Mouse (Mus musculus): ENCODE measurements around the gene Skp1a.

Skp1a gene

DNA sequence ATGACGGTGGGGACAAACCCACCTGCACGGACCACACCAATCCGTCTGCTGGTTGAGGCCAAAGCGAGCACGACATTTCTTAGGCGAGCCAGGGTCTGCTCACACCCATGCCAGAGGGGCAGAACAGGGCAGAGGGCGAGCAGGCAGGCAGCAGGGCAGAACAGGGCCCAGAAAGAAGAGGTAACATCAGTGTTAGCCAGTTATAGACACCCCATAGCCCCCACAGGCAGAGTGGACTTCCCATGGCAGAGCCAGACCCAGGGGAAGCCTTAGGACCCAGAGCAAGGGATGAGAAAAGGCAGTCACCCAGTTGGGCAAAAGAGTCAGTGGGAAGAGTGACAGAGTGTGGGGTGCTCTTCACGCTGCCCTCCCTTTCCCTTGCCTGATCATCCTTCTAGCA is 23.3 kb downstream of the Skp1a start:
- DNase-seq = no peak

DNA sequence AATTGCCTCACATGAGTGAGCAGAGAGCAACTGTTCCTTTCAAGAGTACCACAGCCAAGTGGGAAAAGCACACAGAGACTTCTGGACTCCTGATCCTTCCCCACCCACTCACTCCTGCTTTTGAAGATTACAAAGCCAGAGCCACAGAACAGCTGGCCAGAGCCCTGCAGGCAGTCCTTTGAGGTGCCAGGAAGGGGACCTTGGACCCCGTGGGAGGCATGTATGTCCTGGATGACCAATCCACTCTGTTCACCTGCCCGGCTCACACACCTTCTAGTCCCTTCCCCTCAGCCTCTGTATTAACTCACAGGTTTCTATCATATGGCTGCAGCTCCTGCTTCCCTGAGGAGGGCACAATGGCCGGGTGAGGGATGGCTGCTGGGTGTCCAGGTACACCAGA is 25.6 kb downstream of the Skp1a start:
- DNase-seq = no peak

DNA sequence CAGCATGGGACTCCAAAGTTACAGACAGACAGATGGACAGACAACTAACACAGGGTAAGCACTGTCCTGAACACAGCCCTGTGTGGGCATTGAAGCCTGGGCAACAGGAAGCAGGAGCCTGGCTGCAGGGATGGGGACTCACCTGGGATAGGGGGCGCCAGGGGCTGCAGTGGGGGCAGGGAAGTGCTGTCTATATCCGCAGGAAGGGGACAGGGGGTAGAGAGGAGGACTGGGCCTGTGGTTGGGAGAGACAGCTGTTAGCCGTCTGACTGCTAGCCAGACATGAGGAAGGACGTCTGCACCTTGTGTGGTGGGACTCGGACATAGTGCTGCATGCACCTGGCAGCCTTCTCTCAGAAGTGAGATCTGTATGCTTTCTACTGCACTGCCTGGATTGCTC is 26.9 kb downstream of the Skp1a start:
- no peak for DNase-seq

DNA sequence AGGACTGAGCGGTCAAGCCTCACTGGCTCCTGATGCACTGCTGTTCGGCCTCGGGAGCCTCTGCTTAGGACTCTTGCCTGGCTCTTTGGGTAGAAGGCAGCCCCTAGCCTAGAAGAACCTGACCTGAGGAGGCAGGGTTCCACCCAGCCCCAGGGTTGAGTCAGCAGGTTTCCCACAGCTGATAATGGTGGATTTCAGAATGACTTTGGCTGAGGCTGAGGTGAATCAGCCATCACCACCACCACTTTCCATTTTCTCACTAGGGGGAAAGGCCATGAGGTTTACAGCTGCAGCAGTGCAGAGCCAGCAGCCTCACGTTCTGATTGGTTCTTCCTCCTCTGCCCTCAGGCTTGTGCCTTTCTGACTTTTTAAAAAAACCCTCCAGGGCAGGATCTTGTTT is 29.1 kb downstream of the Skp1a start:
- no peak for DNase-seq

DNA sequence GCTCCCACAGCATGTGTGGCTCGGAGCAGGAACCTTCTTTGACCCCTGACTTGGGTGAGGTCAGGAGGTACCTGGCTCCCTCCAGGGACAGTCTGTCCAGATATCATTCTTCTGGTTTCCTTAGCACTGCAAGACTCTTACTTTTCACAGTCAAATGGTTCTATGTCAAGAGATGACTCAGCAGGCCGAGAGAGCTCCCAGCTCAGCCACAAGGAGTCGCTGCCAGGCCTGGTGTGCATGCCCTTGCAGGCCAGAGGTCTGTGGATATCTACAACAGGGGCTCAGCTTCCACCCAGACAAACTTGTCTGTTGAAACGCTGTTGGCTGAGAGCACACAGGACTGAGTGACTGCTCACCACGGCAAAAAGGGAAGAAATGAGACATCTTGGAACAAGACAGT is 30.1 kb downstream of the Skp1a start:
- no peak for DNase-seq

DNA sequence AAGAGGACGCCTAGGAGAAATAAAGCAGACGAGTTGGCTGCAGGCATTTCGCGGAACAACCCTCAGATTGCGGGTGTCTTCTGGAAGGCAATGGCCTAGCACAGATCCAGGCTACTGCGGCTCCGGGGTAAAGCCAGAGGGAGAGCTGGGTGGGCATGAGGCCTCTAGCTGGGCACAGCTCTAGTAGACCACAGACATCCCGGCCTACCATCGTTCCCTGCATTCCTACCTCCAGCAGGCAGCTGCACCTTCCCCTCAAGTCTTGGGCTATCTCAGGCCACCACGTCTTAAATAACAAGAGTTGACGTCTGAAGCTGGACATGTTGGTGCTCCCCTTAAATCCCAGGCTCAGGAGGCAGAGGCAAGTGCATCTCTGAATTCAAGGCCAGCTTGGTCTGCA is 30.5 kb downstream of the Skp1a start:
- no peak for DNase-seq

DNA sequence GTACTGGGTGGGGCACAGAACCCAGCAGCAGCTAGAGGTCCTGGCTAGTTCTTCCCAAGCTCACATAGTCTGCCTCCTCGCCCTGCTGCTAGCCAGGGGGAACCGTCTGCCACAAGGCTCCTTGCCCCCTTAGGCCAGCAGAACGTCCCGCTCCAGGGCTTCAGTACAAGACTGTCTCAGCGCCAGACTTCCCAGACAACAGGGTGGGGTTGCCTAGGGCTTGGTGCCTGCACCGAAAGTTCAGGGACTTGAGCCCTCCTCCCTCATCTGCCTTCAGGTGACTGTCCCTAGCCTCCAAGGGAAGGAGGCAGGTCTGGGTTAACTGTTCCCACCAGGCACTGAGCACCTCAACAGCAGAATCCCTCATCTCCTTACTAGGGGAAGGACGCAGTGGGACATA is 33.1 kb downstream of the Skp1a start:
- no peak for DNase-seq

DNA sequence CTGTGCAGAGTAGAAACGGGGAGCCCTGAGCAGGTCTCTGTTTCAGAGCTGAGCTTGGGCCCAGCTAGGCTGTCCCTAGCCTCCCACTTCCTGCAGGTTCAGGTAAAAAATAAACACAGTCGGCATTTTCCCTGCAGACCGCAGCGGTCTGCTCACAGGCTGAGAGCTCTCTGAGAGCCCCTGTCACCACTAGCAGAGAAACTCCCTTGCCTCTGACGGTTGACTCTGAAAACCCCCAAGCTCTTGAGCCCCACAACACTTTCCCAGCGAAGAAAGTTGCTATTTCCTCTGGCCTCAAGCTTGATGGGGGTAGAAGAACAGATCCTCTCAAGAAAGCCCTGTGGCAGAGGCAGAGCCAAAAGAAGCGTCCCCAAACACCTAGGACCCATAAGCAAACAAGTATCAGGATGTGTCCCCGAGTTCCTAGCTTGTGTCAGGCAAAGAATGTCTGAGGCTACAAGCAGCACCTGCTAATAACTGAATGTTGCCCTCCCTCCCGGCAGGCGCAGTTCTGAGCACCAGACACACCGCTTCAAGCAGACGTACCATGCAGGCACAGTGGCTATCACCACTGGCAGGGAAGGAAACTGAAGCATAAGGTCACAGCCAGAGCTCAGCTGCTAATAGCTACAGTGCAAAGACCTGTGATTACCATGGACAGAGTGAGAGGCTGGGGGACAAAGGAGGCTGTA is 34.0 kb downstream of the Skp1a start:
- DNase-seq = no peak

DNA sequence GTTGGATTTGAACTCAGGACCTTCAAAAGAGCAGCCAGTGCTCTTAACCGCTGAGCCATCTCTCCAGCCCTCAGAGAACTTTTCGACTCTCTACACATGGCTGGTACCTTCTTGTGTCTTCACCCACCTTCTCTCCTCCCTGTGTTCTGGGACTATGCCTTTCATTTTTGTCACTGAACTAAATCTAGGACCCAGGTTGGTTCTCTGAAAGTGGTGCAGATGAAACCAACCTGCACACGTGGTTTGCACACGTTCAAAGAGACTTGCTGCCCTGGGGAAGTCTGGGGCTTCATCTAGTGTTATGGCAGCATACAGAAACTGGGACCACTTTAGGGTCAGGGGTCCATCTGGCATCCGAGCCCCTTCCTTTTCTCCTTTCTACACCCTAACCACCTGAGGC is 35.5 kb downstream of the Skp1a start:
- DNase-seq = no peak

DNA sequence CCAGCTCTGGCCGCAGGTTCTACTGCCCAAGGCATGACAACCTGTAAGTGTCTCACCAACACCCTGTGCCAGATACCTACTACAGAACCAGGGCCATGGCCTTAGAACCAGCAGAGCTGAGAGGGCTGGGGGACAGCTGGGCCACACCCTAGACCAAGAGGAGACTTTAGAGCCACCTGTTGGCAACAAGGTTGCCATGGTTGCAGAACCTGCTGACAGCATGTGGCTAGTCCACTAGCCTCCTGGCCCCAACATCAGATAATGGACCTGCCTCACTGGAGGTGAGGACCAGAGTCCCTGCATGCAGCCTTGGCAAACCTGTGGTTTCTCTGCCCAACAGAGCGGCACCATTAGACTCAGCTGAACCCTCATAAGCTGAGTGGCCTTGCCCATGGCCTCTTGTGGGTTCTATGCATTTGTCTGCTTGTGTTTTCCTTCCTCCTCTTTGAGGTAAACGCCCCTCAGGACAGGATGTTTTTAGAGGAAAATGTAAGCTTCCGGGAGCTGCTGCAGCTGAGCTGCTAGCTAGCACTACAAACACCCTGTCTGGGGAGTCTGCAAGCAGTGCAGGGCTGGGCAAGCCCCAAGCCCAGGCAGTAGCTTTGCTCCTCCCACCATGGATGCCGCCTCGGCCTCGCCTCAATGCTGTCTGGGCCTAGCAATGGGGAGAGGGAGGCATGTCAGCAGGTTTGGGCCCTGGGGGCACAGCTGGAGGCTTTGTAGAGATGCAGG is 36.5 kb downstream of the Skp1a start:
- DNase-seq = no peak

DNA sequence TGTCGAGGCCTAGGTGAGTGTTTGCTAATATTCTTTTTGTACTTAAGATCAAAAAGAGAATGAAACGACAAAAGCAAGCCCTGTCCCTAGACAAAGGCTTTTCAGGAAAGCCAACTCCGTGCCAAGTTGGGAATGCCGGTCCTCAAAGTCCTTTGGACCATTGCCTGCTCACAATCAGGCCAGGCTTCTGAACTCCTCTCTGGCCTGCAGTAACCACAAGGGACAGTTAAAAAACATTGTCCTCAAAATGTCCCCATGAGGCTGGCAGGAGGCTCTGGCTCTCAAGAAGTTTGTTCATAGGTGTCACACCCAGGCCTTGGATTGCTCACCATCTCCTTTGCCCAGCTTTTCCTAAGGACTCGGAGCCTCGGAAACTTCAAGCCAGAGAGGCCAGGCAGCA is 38.0 kb downstream of the Skp1a start:
- no peak for DNase-seq

DNA sequence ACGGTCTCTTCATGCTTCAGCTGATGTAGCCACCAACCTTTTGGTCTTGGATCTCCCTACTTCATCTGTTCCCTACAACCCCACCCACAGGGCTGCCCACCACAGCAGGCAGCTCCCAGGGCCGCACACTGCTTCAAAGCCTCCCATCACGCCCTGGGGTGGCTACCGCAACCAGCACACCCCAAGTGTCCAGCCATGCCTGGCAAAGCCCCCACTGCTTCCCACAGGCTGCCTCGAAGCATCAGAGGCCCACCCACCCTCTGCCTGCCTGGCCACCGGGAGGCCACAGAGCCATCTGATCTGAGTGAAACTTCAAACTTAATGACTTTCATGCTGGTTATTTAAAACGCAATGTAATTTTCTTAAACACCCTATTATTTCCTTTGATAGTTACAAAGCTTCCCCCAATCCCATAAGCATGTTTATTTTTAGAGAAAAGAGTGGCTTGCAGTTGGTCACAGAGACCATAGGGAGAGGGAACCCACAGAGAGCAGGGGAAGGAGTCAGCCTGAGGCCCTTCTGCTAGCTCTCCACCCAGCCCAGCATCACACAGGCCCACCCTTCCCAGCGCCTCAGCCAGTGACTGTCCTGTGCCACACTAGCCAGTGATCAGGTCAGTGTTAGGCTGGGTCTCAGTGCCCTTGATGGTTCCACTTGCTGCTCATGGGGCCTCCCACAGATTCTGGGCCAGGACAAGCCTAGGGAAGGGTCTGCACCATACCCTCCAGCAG is 40.1 kb downstream of the Skp1a start:
- DNase-seq = no peak

DNA sequence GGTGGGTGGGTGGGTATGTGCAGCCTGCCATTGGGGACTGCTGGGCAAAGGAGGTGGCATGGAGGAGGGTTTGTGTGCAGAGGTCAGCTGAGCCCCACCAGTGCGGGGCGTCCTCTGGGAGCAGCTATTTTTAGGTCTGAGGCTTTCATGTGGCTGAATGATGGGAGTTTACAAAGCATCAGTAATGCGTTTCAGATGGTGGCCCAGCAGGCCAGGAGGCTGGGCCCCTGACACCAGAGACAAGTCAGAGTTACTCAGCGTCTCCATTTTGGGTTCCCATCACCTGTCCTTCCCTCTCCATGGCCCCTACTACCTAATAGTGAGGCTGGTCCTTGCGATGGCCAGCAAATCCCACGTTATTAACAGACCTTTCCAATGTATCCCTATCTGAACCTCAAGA is 40.8 kb downstream of the Skp1a start:
- no peak for DNase-seq

DNA sequence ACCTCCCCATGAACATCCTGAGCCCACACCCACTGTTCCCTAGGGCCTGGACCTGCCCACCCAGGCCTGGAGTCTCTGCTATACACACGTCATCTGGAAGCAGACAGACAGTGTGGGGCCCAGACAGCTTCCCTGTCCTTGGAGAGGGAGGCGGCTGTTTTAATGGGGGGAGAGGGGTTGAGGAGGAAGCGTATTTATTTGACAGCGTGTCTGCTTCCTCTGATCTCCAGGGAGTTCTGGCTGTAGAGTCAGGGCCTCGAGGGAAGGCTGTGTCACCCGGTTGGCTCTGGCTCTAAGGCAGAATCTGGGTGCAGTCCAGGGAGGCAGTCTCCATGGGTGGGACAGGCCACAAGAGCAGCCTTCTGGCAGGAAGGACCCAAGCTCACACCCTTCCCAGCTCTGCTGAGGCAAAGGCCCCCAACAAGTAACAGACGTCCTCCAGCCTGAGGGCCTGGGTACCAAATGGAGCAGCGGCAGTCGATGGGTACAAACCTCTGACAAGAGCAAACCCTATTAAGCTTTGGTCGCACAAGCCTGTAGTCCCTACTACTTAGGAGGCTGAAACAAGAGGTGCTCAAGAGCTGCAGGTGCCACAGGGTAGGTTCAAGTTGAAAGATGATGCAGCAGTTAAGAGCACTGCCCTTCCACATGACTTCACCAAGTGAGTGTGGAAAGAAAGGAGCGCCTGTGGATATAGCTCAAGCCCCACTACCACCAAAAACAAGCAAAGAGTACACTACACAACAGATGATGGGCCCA is 41.6 kb downstream of the Skp1a start:
- no peak for DNase-seq

DNA sequence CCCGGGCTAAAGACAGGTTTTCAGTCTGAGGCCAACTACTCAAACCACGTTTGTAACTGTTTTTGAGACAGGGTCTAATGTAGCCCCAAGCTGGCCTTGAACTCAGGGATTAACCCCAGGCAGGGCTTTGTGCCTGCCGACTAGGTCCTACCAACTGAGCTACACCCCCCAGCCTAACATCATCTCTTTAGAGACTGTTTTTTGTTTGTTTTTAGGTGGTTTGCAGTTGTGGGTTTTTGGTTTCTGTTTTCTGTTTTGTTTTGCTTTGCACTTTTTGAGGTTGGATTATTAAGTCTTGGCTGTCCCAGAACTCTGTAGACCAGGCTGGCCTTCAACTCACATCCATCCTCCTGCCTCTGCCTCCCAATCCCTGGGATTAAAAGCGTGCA is 42.1 kb downstream of the Skp1a start:
- DNase-seq = no peak

DNA sequence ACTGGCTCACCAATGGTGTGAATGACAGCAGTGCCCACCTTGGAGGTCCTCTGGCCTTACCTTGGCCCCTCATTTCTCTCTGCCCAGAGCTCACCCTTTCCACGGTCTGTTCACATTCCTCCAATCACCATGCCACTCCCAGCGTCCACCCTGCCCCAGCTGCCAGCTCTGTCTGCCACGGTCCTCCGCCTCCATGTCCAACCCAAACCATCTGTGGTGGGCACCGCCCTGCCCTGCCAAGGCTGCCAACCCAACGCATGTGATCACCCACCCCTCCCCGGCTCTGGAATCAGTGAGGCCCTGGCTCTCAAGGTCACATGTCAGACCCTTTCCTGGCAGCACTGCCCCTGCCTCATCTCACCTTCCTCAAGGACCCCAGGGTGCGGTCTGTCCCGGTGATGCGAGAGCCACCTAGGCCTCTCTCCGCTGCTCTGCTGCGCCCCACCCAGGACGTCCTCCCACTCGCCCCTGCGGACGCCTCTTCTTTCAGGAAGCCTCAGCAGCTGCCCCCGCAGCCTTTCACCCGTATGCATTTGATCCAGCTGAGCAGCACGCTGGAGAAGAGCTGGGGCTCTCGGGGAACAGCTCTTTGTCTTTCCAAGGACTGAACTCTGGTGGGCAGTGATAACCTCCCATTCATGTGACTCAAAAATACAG is 42.8 kb downstream of the Skp1a start:
- DNase-seq = no peak

DNA sequence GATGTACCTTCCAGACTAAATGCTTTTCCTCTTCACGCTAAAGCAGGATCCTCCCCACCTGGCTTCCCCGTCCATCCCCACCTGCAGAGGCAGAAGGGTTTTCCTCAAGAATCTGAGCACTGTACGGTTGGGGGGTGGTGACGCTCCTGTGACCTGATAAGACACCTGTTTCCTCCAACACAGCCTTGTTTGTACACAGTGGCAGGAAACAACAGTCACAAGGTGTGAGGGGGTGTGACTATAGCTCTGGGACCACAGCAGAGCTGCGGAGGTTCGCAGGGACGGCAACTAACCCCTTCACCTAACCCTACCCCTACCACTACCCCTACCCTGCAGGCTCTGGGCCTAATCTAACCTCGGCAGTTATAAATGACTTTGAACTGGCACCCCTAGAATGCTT is 43.6 kb downstream of the Skp1a start:
- DNase-seq = no peak

DNA sequence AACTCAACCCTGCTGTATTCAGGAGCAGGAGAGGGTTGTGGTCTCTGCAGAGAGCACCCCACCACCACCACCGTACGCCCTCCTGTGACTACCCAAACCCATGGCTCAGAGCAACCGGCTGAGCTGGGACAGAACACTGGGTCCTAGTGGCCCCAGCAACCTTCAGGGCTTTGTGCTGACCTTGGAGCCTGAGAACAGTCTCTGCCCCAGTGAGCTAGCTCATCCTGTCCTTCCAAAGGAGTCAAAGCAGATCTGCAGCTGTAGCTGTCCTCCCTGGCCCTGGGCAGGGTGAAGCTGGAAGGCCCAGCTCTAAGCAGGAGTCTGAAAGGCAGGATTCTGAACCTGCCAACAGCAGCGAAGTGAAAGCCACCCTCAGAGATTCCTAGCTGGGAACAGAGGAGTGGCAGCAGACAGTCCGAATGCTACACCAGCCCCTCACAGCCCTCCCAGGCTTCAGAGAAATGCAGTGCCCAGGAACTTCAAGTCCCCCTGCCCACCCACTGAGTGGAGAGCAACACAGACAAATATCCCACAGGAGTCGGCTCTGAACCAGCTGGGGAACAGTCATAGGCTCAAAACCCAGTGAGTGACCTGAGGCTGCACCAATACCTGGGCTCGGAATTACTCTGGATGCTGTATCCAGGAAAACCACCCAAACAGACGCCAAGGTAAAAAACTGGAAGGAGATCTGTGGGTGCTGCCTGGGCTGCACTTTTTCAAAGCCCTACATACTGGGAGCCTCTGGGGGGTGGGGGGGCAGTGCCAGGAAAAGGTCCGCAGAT is 44.2 kb downstream of the Skp1a start:
- DNase-seq = no peak

DNA sequence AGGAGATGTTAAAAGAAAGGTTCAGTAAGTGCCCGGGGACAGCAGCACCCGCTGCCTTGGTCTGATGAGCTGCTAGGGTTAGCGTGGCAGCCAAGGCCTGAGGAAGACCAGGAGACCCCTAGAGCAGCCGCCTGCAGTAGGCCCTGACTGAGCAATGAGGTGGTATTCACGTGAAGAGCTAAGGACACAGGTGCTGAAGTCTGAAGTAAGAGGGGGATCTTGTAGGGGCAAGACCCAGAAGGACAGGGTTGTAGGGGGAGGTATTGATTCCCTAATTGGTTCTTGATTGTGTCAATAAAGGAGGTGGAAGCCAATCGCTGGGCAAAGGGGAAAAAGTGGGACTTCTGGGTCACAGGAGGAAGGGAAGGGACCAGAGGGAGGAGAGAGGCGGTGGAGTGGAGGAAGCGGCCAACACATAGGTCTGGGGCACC is 45.2 kb downstream of the Skp1a start:
- no peak for DNase-seq

DNA sequence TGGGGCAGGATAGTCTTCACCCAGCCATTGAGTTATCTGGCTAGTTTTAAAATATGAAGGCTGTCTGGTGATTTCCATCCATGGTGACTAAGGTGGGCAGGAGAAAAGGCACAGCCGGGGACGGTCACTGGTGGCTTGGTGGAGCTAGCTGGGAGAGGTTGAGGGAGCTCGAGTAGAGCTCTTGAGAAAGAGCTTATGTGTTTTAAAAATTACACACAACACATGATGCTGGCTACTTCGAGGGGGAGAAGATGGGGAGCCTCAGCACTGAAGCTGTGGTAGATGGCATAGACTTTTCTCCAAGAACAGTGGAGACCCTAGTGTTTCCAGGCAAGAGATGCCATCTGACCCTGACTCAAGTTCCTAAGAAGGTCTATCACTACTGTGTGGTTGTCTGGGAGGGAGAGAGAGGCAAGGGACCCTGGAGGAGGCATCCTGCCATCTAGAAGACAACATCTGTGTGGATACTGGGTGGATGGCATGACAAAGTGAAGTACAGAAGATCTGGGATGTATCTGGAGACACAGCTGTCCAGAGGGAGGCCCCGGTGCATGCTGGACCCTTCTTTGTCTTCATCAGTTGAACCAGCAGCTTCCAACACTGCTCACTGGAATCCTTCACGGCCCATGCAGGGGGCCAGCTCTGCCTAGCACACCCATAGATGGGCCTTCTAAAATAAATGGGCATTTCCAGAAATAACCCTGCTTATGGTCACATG is 45.8 kb downstream of the Skp1a start:
- DNase-seq = no peak

DNA sequence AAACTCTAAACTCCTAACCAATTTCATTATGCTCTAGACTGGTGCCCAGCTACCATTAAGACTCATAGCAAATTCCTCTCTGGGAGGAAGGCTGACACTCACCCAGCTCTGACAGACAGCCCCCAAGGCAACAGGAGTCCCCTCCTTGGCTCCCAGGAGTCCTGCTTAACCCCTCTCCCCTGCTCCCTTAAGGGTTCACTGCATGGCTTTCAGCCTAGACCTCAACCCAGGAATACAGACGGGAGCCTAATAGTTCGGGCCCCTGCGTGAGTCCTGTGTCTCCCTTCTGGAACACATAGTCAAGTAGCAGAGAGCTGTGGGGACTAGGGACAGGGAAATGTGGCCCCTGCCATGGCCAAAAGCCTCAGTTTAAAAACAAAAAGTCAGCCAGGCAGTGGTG is 46.4 kb downstream of the Skp1a start:
- no peak for DNase-seq
